Comparison of ENCODE assay signal across 4 mouse cellular contexts in genomic region chr19:5003644-5004043, GRCm38 (mm10). TPM values are rescaled to one million over a fixed set of nuclear protein-coding genes. Genes with fewer than 3 reads are reported as not detected.
"Had no signal": no experiment of that assay in that cellular context is flagged by ENCODE, and none has a peak within 500 bp of the region (broad histone marks: within the 10 kb centered on the region; RNA-seq: fewer than 3 reads in every experiment).

No protein-coding gene starts in this region.

RNA-seq across cellular contexts. Expression of gene Npas4, which starts 13.5 kb away (rescaled TPM):
- polyA plus RNA-seq: kidney, embryonic 14.5 days; limb, embryonic 10.5 days; liver, embryonic 15.5 days; lung, embryonic 14.5 days had no signal
